Mouse (Mus musculus) heart, postnatal 10 days (tissue): ENCODE measurements around the gene Tekt5. TPM values are rescaled to one million over a fixed set of nuclear protein-coding genes. Genes with fewer than 3 reads are reported as not detected.

Source experiments
- DNase-seq, 2 experiments: peaks; one replicate each; pipeline ENCODE4 v3.0.0; 2021
- intact Hi-C: fragments of 180-260 bp; cut with DNase I; formaldehyde crosslinking; loops from one replicate; pipeline ENCODE4 v1.15.1; 2025
- total RNA-seq, 2 experiments: library from RNA; stranded (reverse); gene quantifications; 2 replicates each; pipeline ENCODE4 v1.2.3; 2021

Gene Tekt5
- total RNA-seq = under 1 TPM in 1 of 2 experiments, not detected in 1; 0.22 TPM

DNA sequence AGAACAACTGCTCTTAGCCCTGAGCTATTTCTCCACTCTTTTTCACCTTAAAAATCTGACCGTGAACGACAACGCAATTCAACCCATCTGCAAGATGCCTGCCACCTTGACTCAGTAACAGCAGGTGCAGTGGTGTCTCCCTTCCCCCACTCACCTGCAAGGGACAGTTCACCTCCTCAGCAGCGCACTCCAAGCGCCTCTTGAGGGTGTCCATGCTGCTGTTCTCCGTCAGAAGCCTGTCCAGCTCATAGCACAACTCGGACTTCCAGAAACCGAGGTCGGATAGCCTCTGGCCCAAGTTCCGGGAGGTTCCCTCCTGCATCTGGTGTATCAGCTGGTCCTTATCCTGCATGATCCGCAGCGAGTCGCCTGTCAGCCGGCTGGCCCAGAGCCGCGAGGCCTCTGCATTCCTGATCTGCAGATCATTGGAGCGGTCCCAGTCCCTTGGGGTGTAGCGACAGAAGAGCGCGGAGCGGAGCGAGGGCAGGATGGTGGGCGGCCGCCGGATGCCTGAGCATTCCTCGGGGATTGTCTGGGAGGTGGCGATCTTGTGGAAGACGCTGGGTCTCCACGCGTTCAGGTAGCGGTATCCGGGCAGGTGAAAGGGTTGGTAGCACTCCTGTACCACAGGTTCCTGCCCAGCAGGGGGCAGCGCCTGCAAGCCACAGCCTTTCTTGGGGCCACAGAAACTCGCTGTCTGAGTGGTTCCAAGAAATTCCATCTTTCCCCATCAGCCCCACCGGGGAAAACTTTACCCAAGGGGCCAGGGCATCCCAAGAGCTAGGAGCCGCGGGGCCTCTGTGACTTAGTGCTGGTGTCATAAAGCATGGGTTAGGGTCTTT lies at the start of gene Tekt5:
Gene Tekt5, minus strand, starts transcription at position 792 of the 842 bp plus-strand sequence.
- intact Hi-C loops = loop anchor here (5.0 kb wide), 4 partner anchors 113 to 323 kb away; no protein-coding TSS in a partner anchor
- peak; percentile 57 to 60 for DNase-seq

DNA sequence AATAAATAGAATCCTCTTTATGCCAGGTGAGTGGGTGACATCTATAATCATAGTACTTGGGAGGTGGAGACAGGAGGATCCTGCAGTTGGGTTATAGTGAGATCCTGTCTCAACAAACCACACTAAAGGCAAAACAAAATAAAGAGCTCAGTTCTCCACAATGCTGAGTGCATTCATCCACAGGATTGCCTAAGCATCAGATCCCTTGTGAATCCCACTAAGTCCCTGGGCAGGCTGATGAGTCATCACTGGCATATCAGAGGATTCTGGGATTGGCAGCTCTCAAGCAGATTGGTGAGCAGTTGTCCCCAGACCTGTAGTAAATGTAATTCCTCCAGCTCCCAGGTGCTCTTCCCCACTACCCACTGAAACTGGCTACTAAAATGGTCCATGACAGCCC lies 48.4 kb upstream of the Tekt5 start:
- DNase-seq = no peak
- intact Hi-C loops = no loop called here

DNA sequence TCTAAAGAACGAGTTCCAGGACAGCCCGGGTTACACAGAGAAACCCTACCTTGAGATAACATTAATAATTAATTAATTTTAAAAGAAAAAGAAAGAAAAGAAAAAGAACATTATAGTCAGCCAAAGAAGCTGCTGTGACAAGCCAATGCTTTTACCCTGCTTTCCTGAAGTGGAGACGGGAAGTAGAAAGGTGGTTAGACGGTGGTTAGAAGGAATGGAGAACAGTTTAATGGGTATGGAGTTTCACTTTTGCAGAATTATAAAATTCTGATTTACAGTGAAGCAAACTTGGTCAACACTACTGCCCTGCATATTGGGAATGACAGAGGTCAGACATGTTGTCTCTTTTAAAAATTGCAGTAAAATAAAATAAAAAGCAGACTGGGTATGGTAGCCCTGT lies 46.5 kb upstream of the Tekt5 start:
- DNase-seq = no peak
- intact Hi-C loops = no loop called here

DNA sequence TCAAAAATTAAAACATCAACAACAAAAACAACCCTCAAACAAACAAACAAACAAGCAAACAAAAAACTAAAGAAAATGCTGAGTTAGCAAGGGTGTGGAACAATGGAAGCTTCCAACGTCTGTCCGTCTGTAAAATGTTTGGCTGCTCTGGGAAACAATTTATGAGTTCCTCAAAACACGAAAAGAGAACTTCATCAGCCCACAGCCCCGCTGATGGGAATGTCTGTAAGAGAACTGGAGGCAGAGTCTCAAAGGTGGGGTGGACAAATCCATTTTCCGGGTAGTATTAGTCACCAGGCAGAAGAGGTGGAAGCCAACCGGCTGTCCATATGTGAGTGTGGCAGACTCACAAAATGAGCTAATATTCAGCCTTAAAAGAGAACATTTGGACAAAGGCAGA lies 46.0 kb upstream of the Tekt5 start:
- intact Hi-C loops = no loop called here
- no peak for DNase-seq

DNA sequence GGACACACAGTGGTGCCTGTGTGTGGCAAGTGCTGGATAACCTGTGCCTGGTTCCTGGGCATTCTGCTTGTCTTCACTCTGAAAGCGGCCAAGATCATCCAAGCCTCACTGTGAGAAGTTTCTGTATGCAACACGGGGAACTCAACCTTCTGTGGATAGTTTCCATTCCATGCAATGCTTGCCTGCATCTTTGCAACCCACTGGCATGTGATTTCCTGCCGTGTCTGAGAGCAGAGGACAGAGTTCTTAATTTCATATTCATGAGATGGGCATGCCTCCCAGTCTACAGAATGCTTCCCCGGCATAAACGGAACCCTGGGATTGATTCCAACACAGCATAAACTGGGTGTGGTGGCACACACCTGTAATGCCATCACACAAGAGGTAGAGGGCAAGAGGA lies 42.8 kb upstream of the Tekt5 start:
- no peak for DNase-seq

DNA sequence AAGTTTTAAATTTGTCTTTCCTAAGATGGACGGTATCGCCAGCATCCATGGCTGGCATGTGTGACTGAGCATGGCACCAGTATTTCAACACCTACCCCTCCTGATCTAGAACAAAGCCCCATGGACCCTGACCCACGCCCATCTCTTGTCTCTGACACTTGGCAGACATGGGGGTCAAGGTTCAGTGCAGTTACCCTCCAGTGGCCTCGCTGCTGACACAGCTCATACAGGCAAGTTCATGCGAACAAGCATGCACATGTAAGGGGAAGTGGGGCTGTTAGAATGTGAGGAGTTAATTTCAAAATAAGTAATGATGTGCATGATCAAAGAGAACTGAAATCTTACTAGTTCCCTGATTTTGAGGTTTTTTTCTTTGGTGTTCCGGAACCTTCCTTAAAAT lies 40.9 kb upstream of the Tekt5 start:
- intact Hi-C loops = no loop called here
- no peak for DNase-seq

More for the DNA sequence above, 42.8 kb upstream of the Tekt5 start:
- intact Hi-C loops = no loop called here

DNA sequence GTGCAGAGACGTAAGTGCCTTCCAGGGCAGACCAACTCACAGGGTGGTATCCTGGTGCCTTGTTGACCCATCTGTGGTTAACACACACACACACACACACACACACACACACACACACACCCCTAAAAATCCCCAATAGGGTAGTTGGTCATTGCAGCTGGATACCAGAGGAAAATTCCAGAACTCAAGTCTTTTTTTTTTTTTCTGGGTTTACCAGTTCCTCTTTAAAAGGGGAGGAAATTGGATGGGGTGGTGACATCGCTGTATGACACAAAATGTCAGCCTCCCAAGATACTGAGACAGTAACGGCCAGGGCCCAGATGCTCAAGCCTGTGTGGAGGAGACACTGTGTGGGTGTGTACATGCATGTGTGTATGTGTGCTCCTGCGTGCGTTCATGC lies 38.1 kb upstream of the Tekt5 start:
- intact Hi-C loops = no loop called here
- DNase-seq = no peak

DNA sequence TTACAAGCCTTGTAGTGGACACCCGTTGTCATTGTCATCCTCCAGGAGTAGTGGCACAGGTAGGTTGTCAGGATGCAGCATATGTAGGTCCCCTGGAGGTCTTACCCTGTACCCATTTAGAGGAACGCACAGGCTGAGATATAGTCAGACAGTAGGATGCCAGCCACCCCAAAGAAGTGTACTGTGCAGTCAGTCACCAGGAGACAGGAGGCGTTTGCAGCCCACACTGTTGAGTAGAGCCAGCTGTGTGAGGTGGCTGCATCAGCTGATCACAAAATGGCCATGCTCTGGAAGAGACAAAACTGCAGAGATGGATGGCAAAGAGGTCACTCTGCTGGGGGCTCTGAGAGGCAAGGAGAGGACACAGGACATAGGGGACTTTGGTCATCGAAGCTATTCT lies 37.1 kb upstream of the Tekt5 start:
- intact Hi-C loops = no loop called here
- no peak for DNase-seq

DNA sequence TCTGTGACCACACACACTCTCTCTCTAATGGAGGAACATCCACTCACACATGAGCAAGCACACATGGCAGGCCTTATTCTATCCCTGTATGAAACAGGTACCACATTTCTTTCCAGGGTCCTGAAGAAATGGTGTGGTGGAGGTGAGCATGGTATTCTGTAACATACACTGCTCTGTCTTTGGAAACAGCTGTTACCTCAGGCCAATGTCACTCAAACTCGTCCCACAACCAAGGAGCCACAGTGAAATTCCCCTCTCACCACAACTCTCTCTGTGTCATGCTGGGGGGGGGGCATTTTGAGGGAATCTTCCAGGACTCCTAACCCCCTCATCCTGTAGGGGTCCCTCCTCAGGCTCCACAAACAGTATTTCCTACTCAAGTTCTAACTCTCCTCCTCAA lies 36.6 kb upstream of the Tekt5 start:
- intact Hi-C loops = no loop called here

DNA sequence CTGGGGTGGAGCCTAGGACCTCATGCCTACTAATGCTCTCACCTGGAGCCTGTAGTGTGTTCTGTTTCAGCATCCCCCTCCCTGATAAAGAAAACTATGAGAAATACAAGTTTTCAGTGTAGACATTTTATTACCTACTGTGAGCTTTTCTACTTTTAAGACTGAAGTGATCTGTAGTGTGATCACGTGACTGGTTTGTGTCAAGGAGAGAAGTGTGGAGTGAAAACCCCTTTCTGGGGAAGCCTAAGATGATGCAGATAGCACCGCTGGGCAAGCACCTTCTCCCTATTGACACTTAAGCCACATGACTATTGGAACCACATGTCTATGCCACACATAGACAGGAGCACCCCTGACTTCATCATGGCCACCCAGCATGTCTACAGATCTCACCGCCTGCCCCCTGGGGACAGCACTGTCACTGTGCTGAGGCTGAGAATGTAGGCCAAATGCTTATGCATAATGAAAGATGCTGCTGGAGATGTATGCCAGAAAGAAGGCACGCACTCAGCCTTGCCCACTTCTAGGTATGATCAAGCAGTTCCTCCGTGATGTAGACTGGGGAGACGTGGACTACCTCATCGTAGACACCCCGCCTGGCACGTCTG lies 25.3 kb upstream of the Tekt5 start:
- intact Hi-C loops = no loop called here
- DNase-seq = no peak

More for the DNA sequence above, 36.6 kb upstream of the Tekt5 start:
- no peak for DNase-seq

DNA sequence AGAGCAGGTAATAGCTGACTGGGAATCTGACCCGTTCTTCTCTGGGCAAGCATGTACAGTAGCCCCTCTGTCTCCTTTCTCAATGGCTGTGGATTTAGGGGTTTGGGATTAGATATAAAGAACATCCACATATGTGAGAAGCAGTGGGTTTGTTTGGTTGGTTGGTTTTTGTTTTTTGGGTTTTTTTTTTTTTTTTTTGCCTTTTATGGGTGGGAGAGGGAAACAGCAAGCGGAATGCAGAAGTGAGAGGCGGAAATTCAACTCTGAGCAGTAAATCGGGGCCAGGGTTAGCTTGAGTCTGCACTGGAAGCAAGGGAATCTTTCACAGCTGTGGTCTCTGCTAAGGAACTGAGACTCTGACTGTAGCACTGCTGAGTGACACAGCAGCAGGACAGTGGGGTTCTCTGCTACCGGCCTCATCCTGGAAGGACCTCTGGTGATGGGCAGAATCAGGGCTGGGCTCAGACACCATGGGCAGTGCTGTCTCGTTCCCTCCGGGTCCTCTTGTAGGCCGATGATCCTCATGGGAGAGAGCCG lies 22.5 kb upstream of the Tekt5 start:
- DNase-seq = no peak
- intact Hi-C loops = loop anchor here (2.0 kb wide), 1 partner anchor 103 kb away; no protein-coding TSS in a partner anchor

DNA sequence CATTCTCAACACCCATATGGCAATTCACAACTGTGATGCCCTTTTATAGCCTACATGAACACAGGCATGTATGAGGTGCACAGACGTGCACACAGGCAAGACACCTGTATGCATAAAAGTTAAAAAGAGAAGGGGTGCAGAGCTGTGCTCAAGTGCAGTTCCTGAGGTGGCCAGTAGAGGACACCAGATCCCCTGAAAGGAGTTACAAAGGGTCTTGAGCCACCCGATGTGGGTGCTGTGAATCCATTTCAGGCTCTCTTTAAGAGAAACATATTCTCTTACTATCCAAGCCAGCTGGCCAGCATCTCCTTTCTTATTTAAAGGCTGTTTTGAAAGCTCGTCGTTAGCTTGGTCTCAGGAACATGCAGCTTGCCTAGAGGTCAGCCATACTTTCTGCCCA lies 21.6 kb upstream of the Tekt5 start:
- no peak for DNase-seq
- intact Hi-C loops = loop anchor here (2.0 kb wide), 1 partner anchor 104 kb away; no protein-coding TSS in a partner anchor

DNA sequence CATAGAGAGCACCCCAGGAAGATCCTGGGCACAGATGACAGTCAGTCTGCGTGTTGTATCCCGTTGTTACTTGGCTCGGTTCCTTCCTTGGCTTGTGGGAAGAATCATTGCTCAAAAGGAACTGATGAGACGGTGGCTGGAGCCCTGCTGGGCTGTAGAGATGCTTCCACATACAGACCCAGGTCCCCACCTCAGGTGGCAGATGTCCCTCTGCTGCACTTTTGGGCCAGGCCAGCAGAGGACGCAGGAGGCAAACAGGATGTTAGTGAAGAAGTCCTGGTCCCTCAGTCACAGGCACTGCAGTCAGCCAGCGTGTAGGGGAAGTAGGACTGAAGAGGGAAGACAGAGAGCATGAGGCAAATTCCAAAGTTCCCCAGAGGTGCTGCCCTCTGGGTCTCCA lies 20.7 kb upstream of the Tekt5 start:
- intact Hi-C loops = loop anchor here (2.0 kb wide), 1 partner anchor 105 kb away; no protein-coding TSS in a partner anchor
- peak; percentile 23 to 50 for DNase-seq

DNA sequence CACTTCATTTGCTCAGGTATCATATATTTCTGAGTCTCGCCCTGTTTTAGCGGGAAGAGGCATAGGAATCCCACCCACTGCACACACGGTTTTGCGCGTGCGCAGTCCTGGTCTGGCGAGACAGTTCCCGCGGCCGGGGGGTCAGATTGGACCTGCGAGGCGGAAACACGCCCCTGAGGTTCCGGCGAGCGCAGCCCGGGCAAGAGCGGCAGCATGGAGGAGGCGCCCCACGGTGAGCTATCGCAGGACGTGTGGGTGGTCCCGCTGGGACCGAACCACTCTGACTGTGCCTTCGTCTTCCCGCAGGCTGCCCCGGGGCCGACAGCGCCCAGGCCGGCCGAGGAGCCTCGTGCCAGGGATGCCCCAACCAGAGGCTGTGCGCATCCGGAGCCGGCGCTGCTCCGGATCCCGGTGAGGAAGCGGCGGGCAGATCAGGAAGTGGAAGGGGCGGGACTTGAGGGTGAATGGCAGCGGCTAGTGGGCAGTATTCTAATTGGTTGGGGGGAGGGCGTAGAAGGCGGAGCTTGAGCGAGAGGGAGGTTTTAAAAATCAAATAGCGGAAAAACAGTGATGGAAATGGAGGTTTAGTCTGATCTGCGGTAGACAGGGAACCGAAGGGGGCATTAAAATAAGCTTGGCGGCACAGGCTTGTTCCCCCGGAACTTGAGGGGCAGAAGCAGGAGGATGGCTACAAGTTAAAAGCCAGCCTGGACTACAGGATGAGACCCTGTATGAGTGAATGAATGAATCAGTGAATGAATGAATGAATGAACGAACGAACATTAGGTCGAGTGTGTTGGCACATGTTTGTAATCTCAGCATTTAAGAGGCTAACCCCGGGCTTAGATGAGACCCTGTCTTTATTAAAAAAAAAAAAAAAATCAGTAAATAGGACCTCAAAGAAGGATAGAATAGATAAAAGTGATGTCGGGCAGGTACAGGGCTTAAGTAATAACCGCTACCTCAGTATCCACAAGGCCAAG lies 16.8 kb upstream of the Tekt5 start, which contains the start of gene Nubp1:
Gene Nubp1, plus strand, starts transcription at position 185 of the 983 bp plus-strand sequence.
- intact Hi-C loops = loop anchor here (5.0 kb wide), 1 partner anchor 130 kb away; the partner anchor contains the start of gene Dexi
- DNase-seq = peak; percentile 96

DNA sequence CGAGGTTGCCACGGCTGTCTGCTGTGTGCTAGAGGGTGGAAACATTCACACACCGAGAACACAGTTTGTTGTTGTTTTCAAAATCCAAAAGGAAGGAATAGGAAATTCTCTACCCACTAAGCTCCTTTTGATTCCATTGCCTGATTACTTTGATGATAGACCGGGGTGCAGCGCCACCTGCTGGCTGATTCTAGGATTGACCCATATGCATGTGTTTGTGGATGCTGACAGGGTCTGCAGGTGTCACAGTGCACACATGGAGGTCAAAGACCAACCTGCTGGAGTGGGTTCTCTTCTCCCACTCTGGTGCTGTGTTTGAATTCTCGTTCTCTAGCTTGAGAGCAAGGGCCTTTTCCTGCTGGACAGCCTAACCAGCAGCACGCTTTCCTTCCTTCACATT lies 3.9 kb upstream of the Tekt5 start:
- DNase-seq = peak; percentile 85 to 87
- intact Hi-C loops = loop anchor here (5.0 kb wide), 4 partner anchors 117 to 327 kb away; no protein-coding TSS in a partner anchor

DNA sequence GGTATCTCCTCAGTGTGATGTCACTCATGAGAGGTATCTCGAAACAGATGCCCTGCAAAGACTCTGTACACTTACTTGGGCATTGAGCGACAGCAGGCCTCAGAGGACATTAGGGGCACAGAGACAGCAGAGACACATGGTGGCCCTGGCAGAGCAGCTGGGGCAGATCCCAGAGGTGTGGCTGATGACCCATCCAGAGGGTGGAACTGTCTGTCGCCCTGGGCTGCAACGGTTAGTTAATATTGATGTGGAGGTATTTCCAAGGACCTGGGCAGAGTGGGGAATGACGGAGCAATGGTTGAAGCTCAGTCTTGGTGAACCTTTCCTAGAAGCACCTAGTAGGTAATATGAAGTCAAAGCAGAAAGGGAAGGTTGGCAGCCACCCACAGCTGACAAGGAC lies 3.5 kb upstream of the Tekt5 start:
- intact Hi-C loops = loop anchor here (5.0 kb wide), 4 partner anchors 116 to 326 kb away; no protein-coding TSS in a partner anchor

DNA sequence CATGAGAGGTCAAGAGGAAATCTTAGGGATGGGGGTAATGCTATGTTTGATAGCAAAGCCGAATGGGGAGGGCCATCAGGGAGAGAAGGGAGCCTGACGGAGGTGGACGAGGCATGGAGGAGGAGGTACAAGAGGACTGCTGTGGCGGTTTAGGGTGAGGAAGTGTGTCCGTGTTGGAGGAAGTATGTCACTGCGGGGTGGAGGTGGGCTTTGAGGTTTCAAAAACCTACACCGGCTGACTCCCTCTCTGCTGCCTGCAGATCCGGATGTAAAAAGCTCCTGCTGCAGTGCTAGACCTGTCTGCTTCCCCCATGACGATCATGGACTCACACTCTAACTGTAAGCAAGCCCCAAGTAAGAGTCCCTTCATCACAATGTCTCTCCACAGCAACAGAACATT lies 2.7 kb downstream of the Tekt5 start:
- intact Hi-C loops = no loop called here
- DNase-seq = no peak

More for the DNA sequence above, 3.5 kb upstream of the Tekt5 start:
- no peak for DNase-seq

DNA sequence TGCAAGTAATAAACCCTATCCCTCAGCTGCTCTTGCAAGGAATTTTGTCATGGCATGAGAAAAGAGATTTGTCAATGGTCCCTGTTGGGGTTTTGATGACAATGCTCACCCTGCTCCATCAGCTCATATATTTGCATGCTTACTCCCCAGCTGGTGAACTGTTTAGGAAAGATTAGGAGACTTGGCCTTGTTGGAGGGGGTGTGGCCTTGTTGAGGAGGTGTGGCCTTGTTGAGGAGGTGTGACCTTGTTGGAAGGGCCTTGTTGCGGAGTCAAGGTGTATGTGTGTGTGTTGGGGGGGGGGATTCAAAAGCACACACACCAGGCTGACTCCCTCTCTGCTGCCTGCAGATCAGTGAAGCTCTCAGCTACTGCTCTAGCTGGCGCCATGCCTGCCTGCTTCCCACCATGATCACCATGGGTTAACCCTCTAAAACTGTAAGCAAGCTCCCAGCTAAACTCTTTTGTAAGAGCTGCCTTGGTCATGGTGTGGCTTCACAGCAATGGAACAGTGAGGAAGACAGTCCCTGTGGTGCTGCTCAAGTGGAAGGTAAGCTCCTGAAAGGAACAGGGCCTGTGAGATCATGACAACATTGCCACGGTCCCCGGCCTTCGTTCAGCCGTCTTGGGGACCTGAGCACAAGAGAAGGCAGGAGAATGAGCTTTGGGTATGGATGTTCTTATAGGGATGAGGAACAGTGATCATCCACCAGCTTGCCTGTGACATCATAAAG lies 6.5 kb downstream of the Tekt5 start:
- DNase-seq = no peak
- intact Hi-C loops = no loop called here

DNA sequence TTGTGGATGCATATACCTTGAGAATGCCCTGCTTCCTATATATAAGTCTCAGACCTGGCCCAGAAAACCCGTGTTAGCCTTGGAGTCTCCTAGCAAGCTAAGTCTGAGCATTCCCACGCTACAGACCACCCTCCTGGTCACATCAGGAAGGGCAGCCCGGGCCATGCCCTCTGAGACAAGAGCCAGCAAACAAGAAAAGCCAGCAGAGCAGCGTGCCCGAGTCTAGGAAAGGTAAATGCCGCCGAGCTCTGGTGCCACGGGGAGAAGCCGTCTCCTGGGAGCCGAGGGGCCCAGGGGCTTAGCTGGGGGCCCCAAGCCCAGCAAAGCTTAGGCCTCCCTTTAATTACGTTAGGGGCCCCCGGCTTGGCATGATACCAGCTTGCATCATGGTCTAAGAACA lies 10.0 kb downstream of the Tekt5 start:
- DNase-seq = no peak
- intact Hi-C loops = no loop called here
